Mouse (Mus musculus): Measurements from ENCODE around the gene Tead1.
"Not testable (repeated sequence)": the region's sequence is repeated elsewhere in the genome, so short reads cannot be mapped to it uniquely, and the experiment has no call there.

The Tead1 gene

DNA sequence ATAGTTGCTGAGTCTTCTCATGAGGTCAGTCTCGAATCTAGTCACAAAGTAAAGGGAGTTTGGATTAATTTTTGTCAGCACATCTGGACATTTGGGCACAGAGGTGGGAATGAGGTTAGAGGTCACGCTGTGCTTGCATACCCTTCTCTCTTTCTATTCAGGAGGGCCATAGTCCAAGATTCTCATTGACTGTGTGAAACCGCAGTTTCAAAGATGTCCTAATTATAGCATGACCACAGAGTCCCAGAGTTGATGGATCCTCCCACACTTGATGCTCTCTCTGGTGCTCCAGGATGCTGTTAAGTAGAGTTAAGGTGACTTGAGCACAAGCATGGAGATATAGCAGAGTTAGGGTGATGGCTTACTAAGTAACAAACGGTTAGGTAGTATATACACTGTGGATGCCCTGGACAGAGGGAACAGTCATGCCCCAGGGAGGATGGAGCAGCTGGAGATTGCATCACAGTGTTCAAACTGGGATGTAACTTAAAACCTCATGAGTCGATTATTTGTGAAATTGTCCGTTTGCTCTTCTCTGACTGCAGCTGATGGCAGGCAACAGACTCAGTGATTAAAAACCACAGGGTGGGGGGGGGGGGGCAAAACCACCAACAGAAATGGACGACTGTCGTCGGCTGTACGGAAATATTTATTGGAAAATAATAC lies 238.6 kb downstream of the Tead1 start:
- DNase-seq (ENCODE audit: low read depth, low spot score) = no peak

DNA sequence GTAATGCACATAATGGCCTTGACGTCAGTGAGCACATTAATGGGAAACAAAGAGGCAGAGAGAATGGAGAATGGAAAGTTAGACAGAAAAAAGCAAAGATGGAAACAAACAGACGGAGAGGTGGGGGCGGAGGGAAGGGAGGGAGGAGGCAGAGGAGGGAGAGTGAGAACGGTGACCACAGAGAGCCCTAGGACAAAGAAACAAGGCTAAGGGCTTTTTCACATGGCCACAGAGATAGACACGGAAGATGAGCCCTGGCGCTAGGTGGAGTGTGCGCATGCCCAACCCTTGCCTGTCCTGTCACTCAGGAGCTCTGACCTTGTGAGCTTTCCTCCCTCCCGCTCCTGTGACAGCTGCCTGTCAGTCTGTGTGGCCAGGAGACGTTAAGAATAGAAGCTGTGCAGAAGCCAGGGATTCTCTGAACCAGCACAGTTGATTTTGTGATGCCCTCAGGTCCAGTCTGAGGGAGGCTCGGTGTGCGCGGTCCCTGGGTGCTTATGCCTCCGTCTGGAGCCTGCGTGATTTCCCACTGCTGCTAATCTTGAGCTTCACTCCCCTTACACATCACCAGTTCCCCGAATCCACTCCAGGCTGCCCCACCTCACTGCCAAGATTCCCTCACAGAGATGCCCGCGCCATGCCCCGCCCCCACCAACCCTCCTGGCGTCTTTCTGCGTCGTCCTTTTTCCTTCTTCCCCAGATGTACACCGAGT lies 239.3 kb downstream of the Tead1 start:
- DNase-seq (ENCODE audit: low read depth, low spot score) = peak; percentile 51

DNA sequence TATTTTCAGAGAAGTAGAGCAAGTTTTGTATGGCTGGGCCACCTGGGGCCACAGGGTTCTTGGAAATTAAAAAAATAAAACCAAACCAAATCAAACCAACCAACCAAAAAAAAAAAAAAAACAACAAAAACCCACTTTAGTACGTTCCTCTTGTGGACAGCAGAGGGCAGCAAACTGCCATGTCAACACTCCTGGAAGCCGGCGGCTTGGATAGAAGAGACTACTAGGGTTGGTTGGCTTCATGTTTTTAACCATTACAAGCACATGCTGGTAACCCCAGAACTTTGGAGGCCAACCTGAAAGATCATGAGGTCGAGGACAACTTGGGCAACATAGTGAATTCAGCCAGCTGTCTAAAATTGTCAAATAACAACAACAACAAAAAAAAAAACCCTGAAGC lies 240.7 kb downstream of the Tead1 start:
- DNase-seq (ENCODE audit: low read depth, low spot score) = peak; percentile 58

DNA sequence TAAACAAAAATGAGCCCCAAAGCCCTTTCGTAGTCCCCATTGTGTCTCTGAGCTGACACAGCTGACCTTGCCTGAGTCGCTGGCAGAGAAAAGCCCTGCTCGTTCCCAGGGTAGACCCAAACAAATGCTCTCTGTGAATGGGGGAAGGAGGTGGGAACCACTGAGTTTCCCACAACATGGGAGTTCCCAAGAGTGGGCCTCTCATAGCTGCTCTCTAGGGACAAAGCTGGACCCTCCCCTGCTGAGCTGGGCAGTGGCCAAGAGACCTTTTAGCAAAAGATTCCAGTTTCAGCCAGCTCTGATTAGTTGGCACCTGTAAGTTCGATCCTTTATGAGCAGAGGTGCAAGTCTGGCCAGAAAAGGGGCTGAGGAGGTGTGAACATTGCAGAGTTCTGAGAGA lies 243.7 kb downstream of the Tead1 start:
- DNase-seq (ENCODE audit: low read depth, low spot score) = no peak

DNA sequence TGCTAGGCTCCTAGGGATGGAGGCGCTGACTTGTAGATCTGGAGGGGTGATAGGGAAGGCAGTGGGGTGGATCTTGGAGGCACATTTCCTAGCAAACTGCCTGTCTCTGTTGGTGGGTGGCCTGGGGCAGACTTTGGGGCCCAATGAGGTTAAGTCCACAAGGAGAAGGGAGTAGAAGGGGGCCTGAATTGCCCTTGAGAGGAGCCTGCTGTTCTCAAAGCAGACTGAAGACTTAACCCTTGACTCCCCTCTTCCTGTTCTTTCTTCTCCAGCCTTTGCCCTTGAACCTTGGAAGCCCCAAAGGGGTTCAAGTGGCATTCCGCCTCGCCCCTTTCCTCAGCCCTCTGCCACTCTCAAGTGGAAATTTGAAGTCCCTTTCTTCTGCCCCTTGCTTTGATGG lies 244.6 kb downstream of the Tead1 start:
- DNase-seq (ENCODE audit: low read depth, low spot score) = no peak

DNA sequence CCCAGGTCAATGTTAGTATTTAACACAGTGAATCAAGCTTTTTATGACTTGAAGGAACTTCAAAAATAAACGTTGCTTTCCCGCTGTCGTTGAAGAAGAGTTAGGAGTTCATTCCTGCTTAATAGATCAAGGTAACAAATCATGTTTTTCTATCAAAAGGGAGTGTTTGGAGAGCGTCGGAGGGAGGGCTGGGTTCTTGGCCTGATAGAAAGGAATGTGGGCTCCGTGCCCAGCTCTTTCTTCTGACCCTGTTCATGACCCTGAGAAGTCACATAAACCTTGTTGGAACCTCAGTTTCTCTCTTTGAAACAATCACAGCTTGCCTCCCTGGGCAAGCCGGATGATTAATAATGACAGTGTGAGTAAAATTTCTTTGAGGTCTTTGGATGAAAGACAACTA lies 251.6 kb downstream of the Tead1 start:
- no peak for DNase-seq (ENCODE audit: low read depth, low spot score)

DNA sequence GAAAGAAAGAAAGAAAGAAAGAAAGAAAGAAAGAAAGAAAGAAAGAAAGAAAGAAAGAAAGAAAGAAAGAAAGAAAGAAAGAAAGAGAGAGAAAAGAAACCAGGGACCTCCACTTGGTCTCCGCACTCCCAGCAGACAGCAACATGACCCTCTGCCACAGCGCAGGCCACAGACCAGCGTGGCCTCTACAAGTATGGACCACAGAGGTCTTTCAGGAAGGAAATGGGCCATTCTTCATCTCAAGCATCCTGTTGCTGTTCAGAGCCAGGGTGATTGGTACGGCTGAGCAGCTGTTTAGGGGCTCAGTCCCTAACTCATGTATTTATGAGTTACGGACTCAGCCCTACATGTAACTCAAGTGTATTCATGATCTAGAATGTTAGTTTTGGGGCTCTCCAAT lies 256.8 kb downstream of the Tead1 start:
- DNase-seq (ENCODE audit: low read depth, low spot score) = not testable (repeated sequence)

DNA sequence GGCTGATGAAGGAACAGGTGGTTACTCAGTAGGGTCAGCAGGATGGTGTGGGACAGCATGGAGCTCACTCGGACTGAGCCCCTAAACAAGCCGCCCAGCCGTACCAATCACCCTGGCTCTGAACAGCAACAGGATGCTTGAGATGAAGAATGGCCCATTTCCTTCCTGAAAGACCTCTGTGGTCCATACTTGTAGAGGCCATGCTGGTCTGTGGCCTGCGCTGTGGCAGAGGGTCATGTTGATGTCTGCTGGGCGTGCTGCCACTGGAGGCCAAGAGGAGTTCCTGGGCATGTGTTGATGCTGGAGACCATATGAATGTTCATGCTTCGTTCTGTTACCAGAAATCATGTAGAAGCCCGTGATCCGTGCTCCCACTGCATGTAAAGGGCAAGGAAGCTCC lies 258.0 kb downstream of the Tead1 start:
- DNase-seq (ENCODE audit: low read depth, low spot score) = no peak

DNA sequence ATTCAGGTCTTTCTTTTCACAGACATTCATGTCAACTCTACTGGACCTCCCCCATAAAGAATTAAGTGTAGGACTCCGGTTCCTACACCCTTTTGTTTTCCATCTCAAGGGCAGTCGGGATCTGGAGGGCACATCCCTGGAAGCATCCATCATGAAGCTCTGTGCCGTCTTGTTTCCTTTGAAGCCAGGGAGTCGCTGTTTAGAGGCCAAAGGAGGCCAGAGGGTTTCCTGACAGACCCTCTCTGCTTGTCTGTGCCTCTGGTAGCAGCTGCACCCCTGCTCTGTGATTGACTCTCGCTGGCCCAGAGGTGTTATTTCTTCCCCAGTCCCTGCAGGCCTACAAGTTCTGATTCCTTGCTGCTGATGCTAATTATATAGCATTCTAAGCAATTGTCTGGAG lies 259.8 kb downstream of the Tead1 start:
- no peak for DNase-seq (ENCODE audit: low read depth, low spot score)

DNA sequence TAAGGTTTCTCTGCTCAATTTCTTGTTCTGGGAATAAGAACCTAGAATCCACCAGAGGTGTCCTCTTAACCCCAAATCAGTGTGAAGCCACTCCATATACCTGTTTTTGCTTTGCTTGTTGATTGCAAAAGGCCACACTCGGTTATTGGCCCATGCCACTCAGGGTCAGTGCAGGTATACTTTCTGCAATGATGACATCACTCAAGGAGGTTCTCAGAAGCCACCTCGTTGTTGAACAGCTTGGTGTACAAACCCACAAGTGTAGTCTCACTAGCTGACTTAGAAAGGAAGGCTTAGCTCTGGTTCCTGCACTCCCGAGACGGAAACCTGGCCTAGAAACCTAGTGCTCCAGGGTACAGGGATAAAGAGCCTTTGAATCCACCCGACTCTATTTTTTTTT lies 263.4 kb downstream of the Tead1 start:
- DNase-seq (ENCODE audit: low read depth, low spot score) = no peak

DNA sequence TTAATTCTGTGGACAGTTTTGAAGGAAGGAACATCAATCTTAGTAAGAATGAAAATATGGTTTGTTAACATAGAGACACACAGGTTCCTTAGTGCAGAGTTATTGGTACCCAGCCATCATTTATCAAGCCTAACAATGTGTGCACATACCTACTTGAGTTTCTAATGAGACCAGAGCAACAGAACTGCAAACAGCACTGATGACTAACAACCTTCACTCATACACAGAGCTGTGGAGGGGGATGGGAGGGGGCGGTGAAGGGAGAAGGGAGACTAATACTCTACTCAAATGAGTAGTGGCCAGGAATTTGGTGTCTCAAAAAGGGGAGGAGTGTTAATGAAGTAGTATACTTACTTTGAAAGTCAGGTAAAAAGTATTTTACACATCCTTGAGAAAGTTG lies 263.9 kb downstream of the Tead1 start:
- no peak for DNase-seq (ENCODE audit: low read depth, low spot score)

DNA sequence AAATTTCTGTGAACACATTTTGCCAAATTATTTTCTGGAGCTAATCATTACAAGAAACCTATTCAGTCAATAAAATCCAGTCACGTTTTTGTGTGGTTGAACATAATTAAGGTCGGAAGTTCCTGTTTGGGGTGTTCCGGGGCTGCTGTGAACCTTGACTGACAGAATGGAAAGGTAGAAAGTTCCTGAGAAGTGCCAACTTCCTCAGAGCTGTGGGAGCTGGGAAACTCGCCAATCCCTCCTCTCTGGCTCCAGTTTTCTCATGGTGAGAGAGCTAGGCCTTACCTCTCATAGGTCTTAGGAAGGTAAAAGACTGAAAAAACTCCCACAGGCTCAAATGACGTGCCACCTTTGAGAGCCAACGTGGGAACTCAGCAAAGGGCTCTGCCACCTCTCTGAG lies 267.6 kb downstream of the Tead1 start:
- no peak for DNase-seq (ENCODE audit: low read depth, low spot score)

DNA sequence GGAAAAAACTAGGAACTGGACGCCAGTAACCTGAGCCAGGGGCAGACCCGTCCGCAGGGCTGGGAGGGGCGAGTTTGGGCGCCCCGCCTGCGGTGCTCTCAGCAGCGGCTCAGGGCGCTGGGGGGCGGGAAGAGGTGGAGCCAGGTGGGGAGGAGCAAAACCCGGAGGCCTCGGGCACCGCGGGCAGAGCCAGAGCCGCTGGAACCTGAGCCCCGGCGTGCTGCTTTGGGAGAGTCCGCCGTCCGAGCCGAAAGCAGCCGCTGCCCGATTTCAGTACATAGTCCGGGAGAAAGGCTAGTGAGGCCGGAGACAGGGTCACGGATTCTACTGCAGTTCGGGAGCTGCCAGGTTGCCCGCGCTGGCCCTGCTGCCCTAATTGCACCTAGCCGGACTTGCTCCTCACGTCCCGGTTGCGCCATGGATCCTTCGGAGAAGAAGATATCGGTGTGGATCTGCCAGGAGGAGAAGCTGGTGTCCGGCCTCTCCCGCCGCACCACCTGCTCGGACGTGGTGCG lies 274.7 kb downstream of the Tead1 start, which contains the start of gene Rassf10:
Rassf10 (plus strand) TSS at position 186 of the 515 bp plus-strand sequence.
- no peak for DNase-seq (ENCODE audit: low read depth, low spot score)

DNA sequence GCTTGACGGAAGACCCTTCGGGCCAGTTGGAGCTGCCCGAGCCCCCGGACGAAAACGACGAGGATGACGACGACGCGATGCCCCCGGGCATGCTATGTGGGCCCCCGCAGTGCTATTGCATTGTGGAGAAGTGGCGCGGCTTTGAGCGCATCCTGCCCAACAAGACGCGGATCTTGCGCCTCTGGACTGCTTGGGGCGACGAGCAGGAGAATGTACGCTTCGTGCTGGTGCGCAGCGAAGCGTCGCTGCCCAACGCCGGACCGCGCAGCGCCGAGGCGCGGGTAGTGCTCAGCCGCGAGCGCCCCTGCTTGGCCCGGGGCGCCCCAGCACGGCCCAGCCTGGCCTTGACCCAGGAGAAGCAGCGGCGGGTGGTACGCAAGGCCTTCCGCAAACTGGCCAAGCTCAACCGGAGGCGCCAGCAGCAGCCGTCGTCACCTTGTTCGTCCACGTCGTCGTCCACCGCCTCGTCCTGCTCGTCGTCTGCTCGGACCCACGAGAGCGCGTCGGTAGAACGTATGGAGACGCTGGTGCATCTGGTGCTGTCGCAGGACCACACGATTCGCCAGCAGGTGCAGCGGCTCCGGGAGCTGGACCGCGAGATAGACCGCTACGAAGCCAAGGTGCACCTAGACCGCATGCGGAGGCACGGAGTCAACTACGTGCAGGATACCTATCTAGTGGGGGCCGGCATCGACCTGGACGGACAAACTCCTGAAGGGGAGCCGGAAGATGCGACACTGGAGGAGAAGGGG lies 275.4 kb downstream of the Tead1 start:
- DNase-seq (ENCODE audit: low read depth, low spot score) = no peak

DNA sequence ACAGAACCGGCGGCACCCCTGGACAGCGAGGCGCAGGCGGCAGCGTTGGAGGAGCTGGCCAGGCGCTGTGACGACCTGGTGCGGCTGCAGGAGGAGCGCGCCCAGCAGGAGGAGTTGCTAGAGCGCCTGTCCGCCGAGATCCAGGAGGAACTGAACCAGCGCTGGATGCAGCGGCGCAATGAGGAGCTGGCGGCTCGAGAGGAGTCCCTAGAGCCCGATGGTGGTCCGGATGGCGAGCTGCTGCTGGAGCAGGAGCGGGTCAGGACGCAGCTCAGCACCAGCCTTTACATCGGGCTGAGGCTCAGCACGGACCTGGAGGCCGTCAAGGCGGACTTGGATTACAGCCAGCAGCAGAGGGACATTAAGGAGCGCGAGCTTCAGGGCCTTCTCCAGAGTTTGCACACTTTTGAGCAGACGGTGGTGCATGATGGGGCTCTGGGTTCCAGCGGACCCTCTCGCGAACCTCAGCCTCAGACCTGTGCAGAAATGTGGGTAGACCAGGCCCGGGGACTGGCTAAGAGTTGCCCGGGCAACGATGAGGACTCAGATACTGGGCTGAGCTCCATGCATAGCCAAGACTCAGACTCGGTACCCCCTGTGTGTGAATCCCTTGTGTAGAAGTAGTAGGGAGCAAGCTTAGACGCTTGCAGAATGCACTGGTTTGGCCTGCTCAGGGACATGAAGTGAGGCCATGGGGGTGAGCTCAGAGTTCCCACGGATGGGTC lies 276.1 kb downstream of the Tead1 start:
- DNase-seq (ENCODE audit: low read depth, low spot score) = no peak

DNA sequence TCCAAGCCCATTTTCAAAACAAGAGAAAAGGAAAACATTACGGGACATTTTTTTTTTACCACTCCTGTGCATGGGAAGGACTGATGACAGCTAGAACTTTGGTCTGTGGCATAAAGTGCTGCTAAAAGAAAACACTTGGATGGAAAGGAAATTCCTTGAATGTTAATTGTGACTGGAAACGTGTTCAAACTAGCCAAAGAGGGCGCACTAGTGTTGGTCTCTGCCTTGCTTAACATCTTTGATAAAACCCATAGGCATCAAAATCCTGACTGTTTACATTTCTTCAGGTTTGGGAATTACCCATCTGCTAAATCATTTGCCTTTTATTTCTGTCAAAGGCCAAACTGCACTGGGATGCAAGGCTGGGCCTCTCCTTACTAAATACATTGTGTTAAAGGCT lies 276.8 kb downstream of the Tead1 start:
- no peak for DNase-seq (ENCODE audit: low read depth, low spot score)
